Mouse (Mus musculus) liver, adult 2 months (tissue): ENCODE measurements at regions not wholly inside any gene's neighbourhood (a gene's known extent, or its start where the extent isn't known, plus 50 kb on each side); places are given as distances from the start of the nearest gene placed in this dataset.

Experiments used
- CTCF ChIP-seq: fragments of 200-500 bp; IDR thresholded peaks from 2 replicates; pipeline ENCODE4 v1.5.1; 2011; ENCODE audit warnings: low read depth, low read length, control low read depth
- POLR2A ChIP-seq: fragments of 200-500 bp; IDR thresholded peaks from 2 replicates; pipeline ENCODE4 v1.6.1; 2011; ENCODE audit warnings: low read length, control low read depth; ENCODE audit not compliant: insufficient read depth; ENCODE audit errors: extremely low read depth

GRCm38 (mm10) chr8:128594114-128594513 is 91.3 kb upstream of the Itgb1 start:
- TF ChIP-seq CTCF: no peak
- TF ChIP-seq POLR2A: no peak
